Mouse (Mus musculus): Measurements from ENCODE around the gene Enox1. TPM values are rescaled to one million over a fixed set of nuclear protein-coding genes. Genes with fewer than 3 reads are reported as not detected.

The Enox1 gene
- polyA plus RNA-seq, 2 experiments, result 13.5 to 15.6 TPM

GRCm38 (mm10) chr14:77621473-77622264 lies 465.1 kb downstream of the Enox1 start:
- Histone ChIP-seq H3K36me3 (ENCODE audit: control insufficient read depth, insufficient read depth, low read length) (no peaks in the 10 kb centered on the region), H3K27ac (replicated peaks; ENCODE audit: low read depth, low read length) (no peak overlapping the region), H3K9ac (ENCODE audit: low read depth, low read length, severe bottlenecking) (no peak overlapping the region), H3K4me1 (ENCODE audit: control insufficient read depth, insufficient read depth, low read length) (peaks cover 21% of the 10 kb centered on the region), H3K4me3 (replicated peaks; ENCODE audit: low read length) (no peak overlapping the region), H3K4me2 (replicated peaks; ENCODE audit: low read depth, low read length, severe bottlenecking) (no peak overlapping the region), H3K27me3 (ENCODE audit: control insufficient read depth, insufficient read depth, low read length) (no peaks in the 10 kb centered on the region), H3K9me3 (ENCODE audit: control insufficient read depth, low read length) (no peaks in the 10 kb centered on the region)
- WGBS, result 68% methylated on average over 4 of the region's 4 CpGs
- no peak for TF ChIP-seq POLR2A (IDR thresholded peaks at IDR 0.05; ENCODE audit: borderline replicate concordance, extremely low read depth, insufficient read depth, insufficient read length)
- no peak for DNase-seq (ENCODE audit: low spot score)
- ATAC-seq (ENCODE audit: low FRiP score, low read depth), result no peak

DNA sequence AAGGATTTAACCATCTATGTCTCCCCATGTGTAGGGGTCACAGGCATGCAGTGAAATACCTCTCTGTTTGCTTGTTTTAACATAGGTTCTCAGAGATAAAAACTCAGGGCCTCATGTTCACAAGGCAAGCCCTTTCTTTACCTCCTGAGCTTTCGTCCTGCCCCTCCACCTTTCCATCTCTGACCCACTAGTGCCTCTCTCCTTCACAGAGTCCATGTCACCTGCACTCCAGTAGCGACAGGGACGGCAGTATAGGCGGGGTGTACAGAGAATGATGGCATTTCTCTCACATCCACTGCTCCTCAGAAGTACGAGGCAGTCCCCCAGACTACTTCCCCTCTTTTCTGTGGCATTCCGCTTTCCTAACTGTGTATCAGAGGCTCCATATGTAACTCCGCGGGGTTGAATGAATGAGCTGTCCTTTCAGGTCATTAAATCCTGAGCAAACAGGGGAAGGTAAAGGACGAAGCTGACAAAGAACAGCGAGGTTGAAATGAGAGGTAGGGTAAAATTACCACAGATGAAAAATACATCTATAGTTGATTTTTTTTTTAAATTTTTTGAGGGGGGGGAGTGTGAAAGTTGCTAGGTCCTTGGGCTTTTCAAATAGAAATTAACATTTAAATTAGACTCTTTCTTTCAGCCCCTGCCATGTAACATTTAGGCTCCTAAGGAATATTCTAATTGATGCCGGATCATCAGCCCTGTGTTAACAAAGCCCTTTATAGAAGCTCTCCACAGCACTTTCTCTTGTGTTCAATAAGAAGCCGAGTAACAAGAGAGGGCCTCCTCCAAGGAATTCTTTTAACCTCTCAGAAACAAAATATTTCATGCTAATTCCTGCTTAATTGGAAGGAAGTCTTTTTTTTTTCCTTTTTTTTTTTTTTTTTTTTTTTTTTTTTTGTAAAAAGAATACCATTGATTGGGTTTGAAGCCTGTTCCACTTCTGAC lies 470.3 kb downstream of the Enox1 start:
- ATAC-seq (ENCODE audit: low FRiP score, low read depth) (no peak), DNase-seq (ENCODE audit: low spot score) (no peak)
- no peak for TF ChIP-seq POLR2A (IDR thresholded peaks at IDR 0.05; ENCODE audit: borderline replicate concordance, extremely low read depth, insufficient read depth, insufficient read length)
- H3K4me2 ChIP-seq (replicated peaks; ENCODE audit: low read depth, low read length, severe bottlenecking), result no peak overlapping the region
- H3K36me3 ChIP-seq (ENCODE audit: control insufficient read depth, insufficient read depth, low read length), result no peaks in the 10 kb centered on the region
- H3K27ac ChIP-seq (replicated peaks; ENCODE audit: low read depth, low read length), result no peak overlapping the region
- no peaks in the 10 kb centered on the region for H3K9me3 ChIP-seq (ENCODE audit: control insufficient read depth, low read length)
- H3K4me3 ChIP-seq (replicated peaks; ENCODE audit: low read length), result no peak overlapping the region
- H3K9ac ChIP-seq (ENCODE audit: low read depth, low read length, severe bottlenecking), result no peak overlapping the region
- WGBS, result 63% methylated on average over 12 of the region's 12 CpGs
- no peaks in the 10 kb centered on the region for H3K4me1 ChIP-seq (ENCODE audit: control insufficient read depth, insufficient read depth, low read length)
- no peaks in the 10 kb centered on the region for H3K27me3 ChIP-seq (ENCODE audit: control insufficient read depth, insufficient read depth, low read length)

DNA sequence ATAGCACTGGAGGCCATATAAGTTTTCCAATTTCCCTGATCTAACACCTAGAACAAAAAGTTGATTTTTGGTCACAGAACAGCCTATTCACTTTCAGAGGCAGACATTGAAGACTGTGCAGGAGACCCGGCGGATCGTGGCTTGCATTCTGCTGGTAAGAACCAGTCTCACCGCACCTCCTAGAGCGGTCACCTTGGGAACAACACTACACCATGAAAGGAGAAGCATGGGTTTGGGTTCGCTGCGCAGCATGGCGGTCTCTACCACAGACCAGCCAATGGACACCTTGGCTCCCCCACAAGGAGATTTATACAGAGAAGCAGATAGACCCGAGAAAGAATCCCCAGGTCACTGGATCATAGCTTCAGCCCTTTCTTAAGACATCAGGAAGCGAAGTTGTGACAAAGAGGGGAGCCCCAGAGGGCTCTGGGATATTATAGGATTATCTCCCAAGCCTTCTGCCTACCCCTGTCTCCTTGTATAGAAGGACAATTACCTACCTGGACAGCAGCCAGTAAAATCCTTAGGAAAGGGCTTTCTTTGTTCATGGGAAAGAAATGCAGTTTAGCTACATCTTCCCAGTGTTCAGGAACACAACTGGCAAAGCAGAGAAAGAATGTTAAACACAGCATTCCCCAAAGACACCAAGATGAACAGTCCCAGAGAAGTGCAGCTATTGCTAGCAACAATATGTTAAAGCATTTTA lies 476.1 kb downstream of the Enox1 start:
- DNase-seq (ENCODE audit: low spot score) (peak; percentile 38), ATAC-seq (ENCODE audit: low FRiP score, low read depth) (no peak)
- no peaks in the 10 kb centered on the region for H3K36me3 ChIP-seq (ENCODE audit: control insufficient read depth, insufficient read depth, low read length)
- no peak overlapping the region for H3K4me3 ChIP-seq (replicated peaks; ENCODE audit: low read length)
- no peaks in the 10 kb centered on the region for H3K9me3 ChIP-seq (ENCODE audit: control insufficient read depth, low read length)
- no peak overlapping the region for H3K9ac ChIP-seq (ENCODE audit: low read depth, low read length, severe bottlenecking)
- no peak for TF ChIP-seq POLR2A (IDR thresholded peaks at IDR 0.05; ENCODE audit: borderline replicate concordance, extremely low read depth, insufficient read depth, insufficient read length)
- no peaks in the 10 kb centered on the region for H3K27me3 ChIP-seq (ENCODE audit: control insufficient read depth, insufficient read depth, low read length)
- H3K27ac ChIP-seq (replicated peaks; ENCODE audit: low read depth, low read length), result no peak overlapping the region
- 0 out of 2 replicates have a peak, but pooled peaks cover 3% of the 10 kb centered on the region for H3K4me1 ChIP-seq (ENCODE audit: control insufficient read depth, insufficient read depth, low read length)
- 94% methylated on average over 10 of the region's 10 CpGs for WGBS
- no peak overlapping the region for H3K4me2 ChIP-seq (replicated peaks; ENCODE audit: low read depth, low read length, severe bottlenecking)

DNA sequence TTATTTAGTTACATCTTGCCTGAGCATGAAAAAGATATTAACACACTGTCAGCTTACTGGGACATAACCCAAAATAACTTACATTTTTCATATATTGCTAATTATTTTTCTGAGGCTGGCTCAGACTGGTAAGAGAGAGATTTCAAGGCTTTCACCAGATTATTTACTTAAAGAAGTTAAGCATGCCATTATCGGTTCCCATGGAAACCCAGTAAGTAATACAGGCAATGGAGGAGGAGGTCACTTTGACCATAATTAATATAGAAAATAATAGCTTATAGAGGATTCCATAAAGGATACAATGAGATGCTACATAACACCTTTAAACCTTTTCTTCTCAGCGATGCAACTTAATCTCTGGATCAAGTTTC lies 476.6 kb downstream of the Enox1 start:
- no peaks in the 10 kb centered on the region for H3K36me3 ChIP-seq (ENCODE audit: control insufficient read depth, insufficient read depth, low read length)
- no peak overlapping the region for H3K27ac ChIP-seq (replicated peaks; ENCODE audit: low read depth, low read length)
- 0 out of 2 replicates have a peak, but pooled peaks cover 3% of the 10 kb centered on the region for H3K4me1 ChIP-seq (ENCODE audit: control insufficient read depth, insufficient read depth, low read length)
- DNase-seq (ENCODE audit: low spot score) (no peak), ATAC-seq (ENCODE audit: low FRiP score, low read depth) (no peak)
- H3K4me3 ChIP-seq (replicated peaks; ENCODE audit: low read length), result no peak overlapping the region
- no peaks in the 10 kb centered on the region for H3K27me3 ChIP-seq (ENCODE audit: control insufficient read depth, insufficient read depth, low read length)
- no peaks in the 10 kb centered on the region for H3K9me3 ChIP-seq (ENCODE audit: control insufficient read depth, low read length)
- WGBS, result 57% methylated on average over 2 of the region's 2 CpGs
- no peak overlapping the region for H3K9ac ChIP-seq (ENCODE audit: low read depth, low read length, severe bottlenecking)
- no peak for TF ChIP-seq POLR2A (IDR thresholded peaks at IDR 0.05; ENCODE audit: borderline replicate concordance, extremely low read depth, insufficient read depth, insufficient read length)
- no peak overlapping the region for H3K4me2 ChIP-seq (replicated peaks; ENCODE audit: low read depth, low read length, severe bottlenecking)

- ATAC-seq (ENCODE audit: low FRiP score, low read depth) (no peak), DNase-seq (ENCODE audit: low spot score) (peak; percentile 41)
- H3K4me1 ChIP-seq (ENCODE audit: control insufficient read depth, insufficient read depth, low read length), result 0 out of 2 replicates have a peak, but pooled peaks cover 3% of the 10 kb centered on the region
- H3K9ac ChIP-seq (ENCODE audit: low read depth, low read length, severe bottlenecking), result no peak overlapping the region
- H3K27ac ChIP-seq (replicated peaks; ENCODE audit: low read depth, low read length), result no peak overlapping the region
- no peaks in the 10 kb centered on the region for H3K36me3 ChIP-seq (ENCODE audit: control insufficient read depth, insufficient read depth, low read length)
- H3K27me3 ChIP-seq (ENCODE audit: control insufficient read depth, insufficient read depth, low read length), result no peaks in the 10 kb centered on the region
- WGBS, result 45% methylated on average over 6 of the region's 6 CpGs
- no peak overlapping the region for H3K4me2 ChIP-seq (replicated peaks; ENCODE audit: low read depth, low read length, severe bottlenecking)
- no peaks in the 10 kb centered on the region for H3K9me3 ChIP-seq (ENCODE audit: control insufficient read depth, low read length)
- no peak for TF ChIP-seq POLR2A (IDR thresholded peaks at IDR 0.05; ENCODE audit: borderline replicate concordance, extremely low read depth, insufficient read depth, insufficient read length)
- no peak overlapping the region for H3K4me3 ChIP-seq (replicated peaks; ENCODE audit: low read length)
Measured at GRCm38 (mm10) chr14:77636931-77637330, 480.4 kb downstream of the Enox1 start.
